In genomic region chr13:40851961-40852360, GRCm38 (mm10) we compare ENCODE assay signal across 22 mouse cellular contexts. TPM values are rescaled to one million over a fixed set of nuclear protein-coding genes. Genes with fewer than 3 reads are reported as not detected.
DNase-seq lines count a peak whose midpoint lies in the region; ATAC-seq lines count a peak whose summit lies in the region.
"Had no signal": no experiment of that assay in that cellular context is flagged by ENCODE, and none has a peak within 500 bp of the region (broad histone marks: within the 10 kb centered on the region; RNA-seq: fewer than 3 reads in every experiment).

No protein-coding gene starts in this region.

- 0 out of 2 replicates have a peak, but pooled peaks cover 5% of the 10 kb centered on the region for H3K4me1 ChIP-seq in midbrain, embryonic 13.5 days (replicated peaks)
- H3K4me1 ChIP-seq: stomach, embryonic 15.5 days had no signal

- DNase-seq in kidney, adult 9 months: peak; percentile 84
- DNase-seq in kidney, postnatal 10 days: no peak
- peak; percentile 84 for DNase-seq in ZHBTc4 (ENCODE audit: low read depth, low spot score)
- DNase-seq in kidney, postnatal 25 days: peak; percentile 39 to 79
- DNase-seq in yolk sac, embryonic 10.5 days (ENCODE audit: low spot score): peak; percentile 38
- DNase-seq in adrenal gland, postnatal 10 days: no peak
- no peak for DNase-seq in gastrocnemius, postnatal 4 days (ENCODE audit: low spot score in 2 of 2)
- DNase-seq: adrenal gland, postnatal 14 days; cerebellum, adult 2 months; gastrocnemius, postnatal 36 days; heart, postnatal 4 days; lung, postnatal 4 days had no signal

- no peak overlapping the region for H3K4me3 ChIP-seq in midbrain, embryonic 13.5 days (replicated peaks)
- H3K4me3 ChIP-seq: forebrain, embryonic 10.5 days; layer of hippocampus, adult 2 months; myocyte; neural tube, embryonic 13.5 days; stomach, embryonic 15.5 days had no signal

- WGBS in midbrain, embryonic 13.5 days: 81% methylated on average over 13 of the region's 13 CpGs

- H3K9me3 ChIP-seq in midbrain, embryonic 13.5 days: no peaks in the 10 kb centered on the region
- H3K9me3 ChIP-seq: forebrain, embryonic 10.5 days; neural tube, embryonic 13.5 days; stomach, embryonic 15.5 days had no signal

- no peak overlapping the region for H3K4me2 ChIP-seq in midbrain, embryonic 13.5 days (replicated peaks)
- H3K4me2 ChIP-seq: hindbrain, embryonic 14.5 days; neural tube, embryonic 13.5 days; stomach, embryonic 15.5 days had no signal

- H3K27me3 ChIP-seq in midbrain, embryonic 13.5 days: no peaks in the 10 kb centered on the region
- H3K27me3 ChIP-seq: Patski; stomach, embryonic 15.5 days had no signal

- H3K36me3 ChIP-seq in midbrain, embryonic 13.5 days: no peaks in the 10 kb centered on the region
- H3K36me3 ChIP-seq: forebrain, embryonic 10.5 days; neural tube, embryonic 13.5 days; stomach, embryonic 15.5 days had no signal

- no peak for ATAC-seq in midbrain, embryonic 13.5 days
- ATAC-seq: inflammation-experienced regulatory T-cells, adult 6 months; midbrain, embryonic 16.5 days; Patski had no signal

- H3K27ac ChIP-seq in midbrain, embryonic 13.5 days: no peak overlapping the region
- H3K27ac ChIP-seq: forebrain, embryonic 10.5 days; hindbrain, embryonic 14.5 days; layer of hippocampus, adult 2 months; neural tube, embryonic 13.5 days; stomach, embryonic 15.5 days had no signal

- no peak overlapping the region for H3K9ac ChIP-seq in midbrain, embryonic 13.5 days (replicated peaks)
- H3K9ac ChIP-seq: hindbrain, embryonic 14.5 days; neural tube, embryonic 13.5 days; stomach, embryonic 15.5 days had no signal

RNA-seq across cellular contexts. Expression of gene Gcnt2, which starts 7.6 kb away (rescaled TPM):
- 10 to 100 TPM; 11.3 to 12.8 TPM for total RNA-seq in adrenal gland, postnatal 10 days (2021)
- polyA plus RNA-seq in midbrain, embryonic 13.5 days (2015; fragmentation: Nextera tagmentation; extraction: Ambion mirVana): 3.6 TPM in 2 replicates
- total RNA-seq in gastrocnemius, postnatal 4 days (2021): 1 to 10 TPM; 4.4 to 4.8 TPM

Comparison
In these comparisons a context has a peak if more than half of its experiments do, and no peak if none do; other contexts are left out.
1. DNase-seq: peak in kidney, adult 9 months (single experiment), ZHBTc4 (single experiment), kidney, postnatal 25 days (2 of 2) and yolk sac, embryonic 10.5 days (single experiment); none in kidney, postnatal 10 days (single experiment), adrenal gland, postnatal 10 days (single experiment) and gastrocnemius, postnatal 4 days (0 of 2).